Mouse (Mus musculus): ENCODE measurements at regions not wholly inside any gene's neighbourhood (a gene's known extent, or its start where the extent isn't known, plus 50 kb on each side); places are given as distances from the start of the nearest gene placed in this dataset.
A peak's percentile ranks its signal among the peaks of the same experiment; 100 is the strongest.
"Not testable (repeated sequence)": the region's sequence is repeated elsewhere in the genome, so short reads cannot be mapped to it uniquely, and the experiment has no call there.

DNA sequence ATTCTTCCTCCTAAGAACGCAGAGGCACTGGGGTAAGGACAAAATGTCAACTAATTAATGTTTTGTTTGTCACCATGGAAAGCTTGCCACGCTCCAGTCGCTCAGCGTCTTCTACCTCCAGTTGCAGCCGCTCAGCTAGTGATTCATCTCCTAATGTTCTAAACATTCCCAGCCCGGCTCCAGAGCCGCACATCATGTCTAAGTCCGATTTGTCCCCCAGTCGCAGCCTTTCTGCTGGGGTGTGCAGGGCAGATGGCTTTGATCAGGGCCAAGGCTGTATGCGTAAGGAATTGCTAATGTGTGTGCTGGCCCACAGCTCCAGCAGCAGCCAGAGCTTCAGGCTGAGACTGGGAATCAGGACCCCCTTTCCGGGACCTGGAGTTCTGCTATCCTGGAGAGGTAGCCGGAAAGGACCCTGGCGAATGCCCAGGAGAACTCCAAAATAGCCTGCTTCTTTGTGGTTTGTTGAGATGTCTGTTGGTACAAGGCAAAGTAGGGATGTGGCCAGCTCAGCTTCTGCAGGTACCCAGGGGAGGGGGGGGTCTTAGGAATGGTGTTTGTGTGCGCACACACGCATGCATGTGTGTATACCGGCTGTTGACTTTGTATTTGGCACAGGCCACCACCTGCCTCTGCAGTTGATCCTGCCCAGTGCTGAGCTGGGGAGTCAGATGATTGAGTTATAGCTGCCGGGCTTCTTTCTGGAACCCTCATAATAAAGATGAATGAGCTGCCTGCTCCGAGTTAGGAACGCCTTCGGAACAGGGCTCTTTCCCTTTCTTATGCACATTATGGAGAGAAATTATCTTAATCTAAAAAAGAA, 143.0 kb upstream of the Kcng1 start:
- no peak for DNase-seq (ENCODE audit: low read depth, low spot score)

DNA sequence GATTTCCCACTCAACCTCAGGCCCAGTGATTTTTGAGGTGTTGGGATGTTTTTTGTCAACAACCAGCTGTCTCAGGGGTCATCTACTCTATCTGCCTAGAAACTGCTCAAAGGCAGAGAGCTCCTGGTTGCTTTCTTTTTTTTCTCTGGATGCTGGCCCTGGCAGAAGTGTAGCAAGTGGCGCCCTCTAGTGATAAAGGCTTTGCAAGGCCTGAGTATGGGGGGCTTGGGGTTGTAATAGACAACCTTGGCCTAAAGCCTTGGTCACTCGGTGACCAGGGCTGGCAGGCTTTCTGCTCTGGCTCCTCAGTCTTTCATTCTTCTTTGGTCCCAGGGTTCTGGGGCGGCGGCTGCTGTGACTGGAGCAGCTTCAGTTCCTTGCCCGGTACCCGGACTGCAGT, 142.0 kb upstream of the Kcng1 start:
- DNase-seq (ENCODE audit: low read depth, low spot score) = peak; percentile 50

DNA sequence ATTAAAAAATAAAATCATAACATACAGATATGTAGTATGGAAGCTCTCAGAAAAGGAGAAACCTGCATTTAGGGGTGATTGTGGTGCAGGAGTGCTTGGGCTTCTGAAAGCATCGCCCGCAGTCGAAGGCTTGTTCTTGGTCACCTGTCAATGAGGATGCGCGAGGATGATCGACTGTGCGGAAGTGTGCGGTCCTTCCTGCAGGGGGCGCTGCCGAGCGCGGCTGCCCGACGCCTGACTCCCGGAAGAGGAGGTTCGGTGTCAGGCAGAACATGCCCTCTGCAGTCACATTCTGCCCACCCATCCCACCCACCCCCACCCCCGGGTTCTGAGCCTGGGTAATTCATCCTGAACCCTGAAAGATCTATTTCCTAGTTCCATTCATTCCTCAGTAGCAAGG, 133.6 kb upstream of the Kcng1 start:
- DNase-seq (ENCODE audit: low read depth, low spot score) = peak; percentile 70

GRCm38 (mm10) chr2:168414110-168414872, 132.8 kb upstream of the Kcng1 start:
- no peak for DNase-seq (ENCODE audit: low read depth, low spot score)

- peak; percentile 31 for DNase-seq (ENCODE audit: low read depth, low spot score)
These were observed 131.3 kb upstream of the Kcng1 start for GRCm38 (mm10) chr2:168412853-168413252.

- peak; percentile 27 for DNase-seq (ENCODE audit: low read depth, low spot score)
These were observed 121.4 kb upstream of the Kcng1 start for GRCm38 (mm10) chr2:168402782-168403513.

- DNase-seq (ENCODE audit: low read depth, low spot score) = no peak
These were observed 117.7 kb upstream of the Kcng1 start for GRCm38 (mm10) chr2:168399088-168399709.

DNA sequence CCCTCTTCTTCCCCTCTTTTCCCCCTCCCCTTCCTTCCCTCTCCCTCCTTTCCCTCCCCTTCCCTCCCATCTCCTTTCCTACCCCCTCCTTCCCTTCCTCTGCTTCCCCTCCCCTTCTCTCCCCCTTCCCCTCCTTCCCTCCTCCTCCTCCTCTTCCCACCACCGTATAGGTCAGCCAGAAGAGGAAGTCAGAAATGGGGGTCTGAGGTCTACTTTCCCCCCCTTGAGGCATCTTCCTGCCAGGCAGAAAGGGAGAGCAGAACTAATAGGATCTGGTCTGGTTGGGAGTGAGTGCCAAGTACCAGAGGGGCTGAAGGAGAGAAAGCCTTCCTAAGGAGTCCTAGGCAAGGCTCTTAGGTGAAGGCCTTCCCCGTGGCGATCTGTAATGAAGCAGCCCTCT, 114.8 kb upstream of the Kcng1 start:
- DNase-seq (ENCODE audit: low read depth, low spot score) = no peak

GRCm38 (mm10) chr2:168393341-168393740, 111.8 kb upstream of the Kcng1 start:
- DNase-seq (ENCODE audit: low read depth, low spot score) = no peak

DNA sequence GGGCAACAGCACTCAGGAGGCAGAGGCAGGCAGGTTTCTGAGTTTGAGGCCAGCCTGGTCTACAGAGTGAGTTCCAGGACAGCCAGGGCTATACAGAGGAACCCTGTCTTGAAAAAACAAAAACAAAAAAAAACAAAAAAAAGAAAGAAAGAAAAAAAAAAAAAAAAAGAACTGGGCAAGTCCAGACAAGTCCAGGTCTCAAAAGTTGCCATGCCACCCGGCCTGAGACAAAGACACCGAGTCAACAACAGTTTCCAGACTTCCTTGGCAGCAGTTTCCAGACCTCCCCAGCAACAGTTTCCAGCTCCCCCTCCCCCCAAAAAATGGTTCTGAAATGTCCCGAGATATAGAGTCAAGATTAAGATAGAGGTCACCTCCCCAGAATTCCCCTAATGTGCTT, 110.6 kb upstream of the Kcng1 start:
- not testable (repeated sequence) for DNase-seq (ENCODE audit: low read depth, low spot score)

DNA sequence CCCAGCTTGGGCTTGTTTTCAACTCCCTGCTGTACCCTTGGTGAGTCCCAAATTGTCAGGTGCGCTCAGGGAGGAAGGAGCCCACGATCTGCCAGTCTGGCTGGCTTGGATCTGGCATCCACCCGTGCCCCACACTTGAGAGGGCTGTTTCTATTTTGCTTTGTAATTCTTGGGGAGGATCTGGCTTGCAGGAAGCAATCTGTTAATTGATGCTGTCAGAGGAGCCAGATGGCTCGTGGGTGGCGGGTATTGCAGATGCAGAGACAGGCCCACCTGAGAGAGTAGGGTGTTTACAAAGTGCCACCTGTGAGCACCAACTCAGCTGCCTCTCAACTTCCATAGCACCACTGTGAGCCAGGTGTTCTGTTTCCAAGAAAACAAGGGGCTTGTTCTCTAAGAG, 99.1 kb upstream of the Kcng1 start:
- DNase-seq (ENCODE audit: low read depth, low spot score) = no peak

DNA sequence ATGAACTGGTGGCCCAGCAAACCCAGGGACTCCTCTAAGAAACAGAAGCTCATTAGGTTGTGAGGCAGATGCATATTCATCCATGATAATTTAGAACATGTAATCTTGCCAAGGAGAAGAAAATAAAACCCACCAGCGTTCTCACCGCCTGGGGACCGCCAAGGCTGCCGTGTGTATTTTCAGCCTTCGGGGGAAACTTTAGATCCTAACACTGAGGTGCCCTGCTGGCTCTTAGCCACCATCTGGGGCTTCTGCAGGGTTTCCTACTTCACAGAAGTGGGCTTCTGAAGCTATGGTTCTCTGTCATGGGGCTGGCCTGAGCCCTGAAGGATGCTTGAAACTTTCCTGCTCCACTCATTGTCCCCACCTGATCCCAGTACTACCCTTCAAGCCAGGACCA, 90.8 kb upstream of the Kcng1 start:
- no peak for DNase-seq (ENCODE audit: low read depth, low spot score)

- no peak for DNase-seq (ENCODE audit: low read depth, low spot score)
These were observed 89.7 kb upstream of the Kcng1 start for GRCm38 (mm10) chr2:168371245-168371644.

DNA sequence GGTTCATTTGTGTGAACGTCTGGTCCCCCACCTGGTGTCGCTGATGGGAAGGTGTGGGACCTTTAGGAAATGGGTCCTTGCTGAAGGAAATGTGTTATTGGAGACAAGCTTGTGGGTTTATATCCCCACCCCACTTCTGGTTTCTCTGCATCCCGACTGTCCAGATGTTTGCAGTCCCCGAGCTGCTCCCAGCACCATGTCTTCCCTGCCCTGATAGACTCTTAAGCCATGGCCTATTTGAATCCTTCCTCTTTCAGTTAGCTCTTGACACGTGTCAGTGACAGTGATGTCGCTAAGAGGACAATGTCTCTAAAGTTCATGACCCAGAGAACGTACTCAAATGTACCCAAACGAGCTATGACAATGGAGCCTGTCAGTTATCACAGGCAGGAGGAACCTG, 77.7 kb upstream of the Kcng1 start:
- no peak for DNase-seq (ENCODE audit: low read depth, low spot score)

DNA sequence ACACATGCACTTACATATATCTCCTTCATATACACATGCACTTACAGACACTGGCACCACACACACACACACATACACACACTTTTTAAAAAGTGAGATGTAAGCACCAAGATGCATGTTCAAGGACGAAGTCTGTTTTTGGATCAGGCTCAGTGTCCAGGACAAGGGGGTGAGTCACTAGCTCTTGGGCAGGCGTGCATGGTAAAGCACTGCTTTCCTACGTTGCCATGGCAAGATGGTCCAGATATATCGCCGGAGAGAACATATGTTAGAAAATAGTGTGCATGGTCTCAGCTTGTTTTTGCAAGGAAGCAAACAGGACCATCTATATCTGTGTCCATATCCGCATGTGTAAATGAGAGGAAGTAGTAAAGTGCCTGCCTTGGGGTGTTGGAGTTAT, 77.0 kb upstream of the Kcng1 start:
- DNase-seq (ENCODE audit: low read depth, low spot score) = no peak

DNA sequence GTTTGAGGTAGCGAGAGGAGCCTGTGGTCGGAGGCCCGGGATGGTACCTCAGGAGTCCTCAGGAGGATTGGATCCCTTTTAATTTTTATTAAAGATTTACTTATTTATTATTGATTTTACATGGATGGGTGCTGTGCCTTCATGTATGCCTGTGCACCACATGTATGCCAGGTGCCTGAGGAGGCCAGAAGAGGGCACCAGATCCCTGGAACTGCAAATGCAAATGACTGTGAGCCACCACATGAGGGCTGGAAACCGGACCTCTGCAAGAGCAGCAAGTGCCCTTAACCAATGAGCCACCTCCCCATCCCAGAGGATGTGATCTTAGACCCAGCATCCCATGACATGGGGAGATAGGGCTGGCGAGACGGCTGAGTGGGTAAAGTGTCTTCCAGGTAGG, 76.3 kb upstream of the Kcng1 start:
- peak; percentile 49 for DNase-seq (ENCODE audit: low read depth, low spot score)

GRCm38 (mm10) chr2:168354397-168354796, 72.9 kb upstream of the Kcng1 start:
- DNase-seq (ENCODE audit: low read depth, low spot score) = no peak

- no peak for DNase-seq (ENCODE audit: low read depth, low spot score)
These were observed 71.1 kb upstream of the Kcng1 start for GRCm38 (mm10) chr2:168352626-168353025.

GRCm38 (mm10) chr2:168352194-168352593, 70.7 kb upstream of the Kcng1 start:
- no peak for DNase-seq (ENCODE audit: low read depth, low spot score)

- no peak for DNase-seq (ENCODE audit: low read depth, low spot score)
These were observed 63.8 kb upstream of the Kcng1 start for GRCm38 (mm10) chr2:168345384-168345783.

DNA sequence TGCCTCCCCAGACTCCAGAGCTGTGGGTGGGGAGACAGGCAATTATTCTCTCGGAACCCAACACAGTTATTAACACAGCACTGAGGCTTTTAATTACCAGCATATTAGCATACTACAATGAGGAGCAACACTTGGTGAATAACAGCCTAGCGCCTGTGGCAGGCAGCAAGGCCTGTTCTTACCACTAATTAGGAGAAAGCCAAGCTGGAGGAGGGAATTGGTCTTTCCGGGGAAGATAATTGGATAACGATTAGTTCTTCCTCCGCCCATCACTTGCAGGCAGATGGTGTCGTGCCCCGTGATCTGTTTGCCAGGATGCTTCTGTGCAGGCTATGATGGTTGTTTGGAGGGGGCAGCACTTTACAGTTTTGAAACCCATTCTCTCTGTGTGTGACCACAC, 62.2 kb upstream of the Kcng1 start:
- no peak for DNase-seq (ENCODE audit: low read depth, low spot score)

GRCm38 (mm10) chr2:168338819-168339218, 57.3 kb upstream of the Kcng1 start:
- DNase-seq (ENCODE audit: low read depth, low spot score) = no peak

All from ES-CJ7 (cell line).